ENCODE assay signal across 23 mouse cellular contexts in the genomic region with DNA sequence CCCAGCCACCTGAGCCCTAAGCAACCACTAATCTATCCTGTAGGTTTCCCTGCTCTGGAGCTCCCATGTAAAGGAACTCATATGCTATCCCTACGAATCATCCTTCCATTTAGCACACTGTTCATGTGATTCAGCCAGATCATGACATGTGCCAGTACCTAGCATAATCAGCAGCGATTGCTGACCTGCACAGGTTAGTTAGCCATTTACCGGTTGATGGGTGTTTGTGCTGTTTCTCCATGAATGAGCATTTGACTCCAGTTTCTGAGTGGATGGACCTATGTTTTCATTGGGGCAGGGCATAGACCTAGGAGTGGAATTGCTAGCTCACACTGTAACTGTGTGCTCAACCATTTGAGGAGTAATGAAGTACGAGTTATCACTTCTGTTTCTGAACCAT. TPM values are rescaled to one million over a fixed set of nuclear protein-coding genes. Genes with fewer than 3 reads are reported as not detected.
DNase-seq lines count a peak whose midpoint lies in the region; ATAC-seq lines count a peak whose summit lies in the region.
"Had no signal": no experiment of that assay in that cellular context is flagged by ENCODE, and none has a peak within 500 bp of the region (broad histone marks: within the 10 kb centered on the region; RNA-seq: fewer than 3 reads in every experiment).

No protein-coding gene starts in this region.

- H3K36me3 ChIP-seq in kidney, embryonic 16.5 days (ENCODE audit: insufficient read depth, low read length): no peaks in the 10 kb centered on the region
- no peaks in the 10 kb centered on the region for H3K36me3 ChIP-seq in midbrain, embryonic 11.5 days (ENCODE audit: control insufficient read depth, insufficient read depth, low read length)
- H3K36me3 ChIP-seq: forebrain, embryonic 10.5 days; heart, embryonic 13.5 days had no signal

- peak overlapping the region; percentile 97 for H3K27ac ChIP-seq in kidney, embryonic 16.5 days (ENCODE audit: low read length)
- H3K27ac ChIP-seq in midbrain, embryonic 11.5 days (ENCODE audit: low read depth, low read length): no peak overlapping the region
- H3K27ac ChIP-seq: forebrain, embryonic 10.5 days; forebrain, embryonic 13.5 days; heart, adult 2 months; heart, embryonic 10.5 days; heart, embryonic 13.5 days; hindbrain, embryonic 14.5 days had no signal

- peak; percentile 36; the same call in 1 of the 2 replicates for ATAC-seq in kidney, embryonic 16.5 days (ENCODE audit: low FRiP score, low TSS enrichment)
- no peak for ATAC-seq in midbrain, embryonic 11.5 days (ENCODE audit: low FRiP score)
- ATAC-seq: activated CD4-positive, CD25-positive, alpha-beta regulatory T cell, adult 4 months; forebrain, embryonic 13.5 days; forebrain, embryonic 16.5 days had no signal

- no peaks in the 10 kb centered on the region for H3K27me3 ChIP-seq in kidney, embryonic 16.5 days (ENCODE audit: insufficient read depth, low read length)
- no peaks in the 10 kb centered on the region for H3K27me3 ChIP-seq in midbrain, embryonic 11.5 days (ENCODE audit: control insufficient read depth, insufficient read depth, low read length)
- H3K27me3 ChIP-seq: forebrain, embryonic 13.5 days; heart, embryonic 13.5 days had no signal

- H3K4me1 ChIP-seq in kidney, embryonic 16.5 days (ENCODE audit: insufficient read depth, low read length): peaks cover 42% of the 10 kb centered on the region
- H3K4me1 ChIP-seq in midbrain, embryonic 11.5 days (ENCODE audit: control insufficient read depth, insufficient read depth, low read length): no peaks in the 10 kb centered on the region; the same call in 1 of the 2 replicates
- H3K4me1 ChIP-seq: forebrain, embryonic 13.5 days; heart, embryonic 13.5 days had no signal

- peaks cover 13% of the 10 kb centered on the region; the same call in 1 of the 2 replicates for H3K9me3 ChIP-seq in kidney, embryonic 16.5 days (ENCODE audit: low read length)
- H3K9me3 ChIP-seq in midbrain, embryonic 11.5 days (ENCODE audit: control insufficient read depth, low read length): no peaks in the 10 kb centered on the region
- H3K9me3 ChIP-seq: forebrain, embryonic 13.5 days had no signal

- WGBS in kidney, embryonic 16.5 days: 74% methylated on average over 4 of the region's 4 CpGs
- WGBS in midbrain, embryonic 11.5 days: 86% methylated on average over 4 of the region's 4 CpGs

- DNase-seq in kidney, adult 11 months: peak; percentile 49
- DNase-seq in kidney, postnatal 14 days: no peak
- DNase-seq in kidney, adult 8-10 months: peak; percentile 24 to 50
- no peak for DNase-seq in midbrain, embryonic 11.5 days (ENCODE audit: low spot score, missing footprints)
- DNase-seq in lung, adult 18-20 months: no peak
- DNase-seq: adrenal gland, postnatal 10 days; adrenal gland, postnatal 36 days; cerebellum, adult 18-20 months; cerebellum, adult 9-10 months; cerebellum, postnatal 14 days; gastrocnemius, postnatal 10 days; gastrocnemius, postnatal 36 days; heart, adult 2 months; heart, postnatal 14 days; heart, postnatal 4 days had no signal

- no peak overlapping the region for H3K9ac ChIP-seq in kidney, embryonic 16.5 days (replicated peaks; ENCODE audit: low read length)
- no peak overlapping the region for H3K9ac ChIP-seq in midbrain, embryonic 11.5 days (ENCODE audit: low read length)
- H3K9ac ChIP-seq: forebrain, embryonic 13.5 days; heart, embryonic 13.5 days; hindbrain, embryonic 14.5 days had no signal

- H3K4me2 ChIP-seq in kidney, embryonic 16.5 days (replicated peaks; ENCODE audit: low read depth, low read length): no peak overlapping the region
- H3K4me2 ChIP-seq in midbrain, embryonic 11.5 days: no peak overlapping the region
- H3K4me2 ChIP-seq: forebrain, embryonic 13.5 days; heart, embryonic 13.5 days; hindbrain, embryonic 14.5 days had no signal

- no peak overlapping the region for H3K4me3 ChIP-seq in kidney, embryonic 16.5 days (ENCODE audit: low read length)
- no peak overlapping the region for H3K4me3 ChIP-seq in midbrain, embryonic 11.5 days (ENCODE audit: low read depth, low read length)
- H3K4me3 ChIP-seq: forebrain, embryonic 10.5 days; forebrain, embryonic 13.5 days; heart, adult 2 months; heart, embryonic 10.5 days; heart, embryonic 13.5 days had no signal

RNA-seq across cellular contexts. Expression of a gene that starts 11.2 kb away (rescaled TPM):
- 237 and 260 TPM in 2 replicates for polyA plus RNA-seq in kidney, embryonic 16.5 days (2015; fragmentation: Nextera tagmentation; extraction: Ambion mirVana)
- 221 and 233 TPM in 2 replicates for polyA plus RNA-seq in midbrain, embryonic 11.5 days (2014; fragmentation: Nextera tagmentation; extraction: Ambion mirVana)

RNA-seq across cellular contexts. Expression of a gene that starts 57.9 kb away (rescaled TPM):
- 26.1 and 32.7 TPM in 2 replicates for polyA plus RNA-seq in kidney, embryonic 16.5 days (2015; fragmentation: Nextera tagmentation; extraction: Ambion mirVana)
- polyA plus RNA-seq in midbrain, embryonic 11.5 days (2014; fragmentation: Nextera tagmentation; extraction: Ambion mirVana): 19.2 and 21.4 TPM in 2 replicates

RNA-seq across cellular contexts. Expression of a gene that starts 58.7 kb away (rescaled TPM):
- 31.7 and 36.7 TPM in 2 replicates for polyA plus RNA-seq in kidney, embryonic 16.5 days (2015; fragmentation: Nextera tagmentation; extraction: Ambion mirVana)
- 26.2 and 32.0 TPM in 2 replicates for polyA plus RNA-seq in midbrain, embryonic 11.5 days (2014; fragmentation: Nextera tagmentation; extraction: Ambion mirVana)

Comparison
In these comparisons a context has a peak if more than half of its experiments do, and no peak if none do; other contexts are left out.
1. DNase-seq: peak in kidney, adult 11 months (single experiment) and kidney, adult 8-10 months (2 of 2); none in kidney, postnatal 14 days (single experiment), midbrain, embryonic 11.5 days (single experiment) and lung, adult 18-20 months (0 of 2).